Mouse (Mus musculus) hindbrain, embryonic 15.5 days (tissue): ENCODE results near the gene Prepl. TPM values are rescaled to one million over a fixed set of nuclear protein-coding genes. Genes with fewer than 3 reads are reported as not detected.

Experiments used
- ATAC-seq: fragments of 200-750 bp; cut with Nextera tagmentation; 2 replicates; pipeline ENCODE4 v1.8.0; 2017; ENCODE audit warnings: low read depth, moderate number of reproducible peaks, moderate TSS enrichment; ENCODE audit not compliant: low FRiP score
- H3K27ac ChIP-seq: fragments of 300-500 bp; sonication (generic); replicated peaks from 2 replicates; pipeline ENCODE4 v1.5.1; 2015; ENCODE audit warnings: mild to moderate bottlenecking, inconsistent platforms
- H3K27me3 ChIP-seq: fragments of 300-500 bp; sonication (generic); 2 replicates; pipeline ENCODE4 v1.6.1; 2015; ENCODE audit warnings: control low read depth, inconsistent platforms
- H3K36me3 ChIP-seq: fragments of 300-500 bp; sonication (generic); 2 replicates; pipeline ENCODE4 v1.6.1; 2015; ENCODE audit warnings: control low read depth, inconsistent platforms
- H3K4me1 ChIP-seq: fragments of 300-500 bp; sonication (generic); replicated peaks from 2 replicates; pipeline ENCODE4 v1.6.1; 2015; ENCODE audit warnings: control low read depth, inconsistent platforms
- H3K4me2 ChIP-seq: fragments of 300-500 bp; sonication (generic); 2 replicates; pipeline ENCODE4 v1.6.1; 2015; ENCODE audit warnings: moderate library complexity, mild to moderate bottlenecking, inconsistent platforms
- H3K4me3 ChIP-seq: fragments of 300-500 bp; sonication (generic); 2 replicates; pipeline ENCODE4 v1.5.1; 2015; ENCODE audit warnings: mild to moderate bottlenecking, inconsistent platforms
- H3K9ac ChIP-seq: fragments of 300-500 bp; sonication (generic); 2 replicates; pipeline ENCODE4 v1.6.1; 2015; ENCODE audit warnings: inconsistent platforms
- H3K9me3 ChIP-seq: fragments of 300-500 bp; sonication (generic); 2 replicates; pipeline ENCODE4 v1.6.1; 2016; ENCODE audit warnings: control low read depth, inconsistent platforms
- WGBS: fragments of 180-500 bp; shearing (Covaris S2); methylation state at CpG from one replicate; pipeline ENCODE4 v1.1.7; 2015; 5-methylcytosine and 5-hydroxymethylcytosine counted together
- polyA plus RNA-seq: library from polyadenylated mRNA; unstranded; fragments of >200 nt; fragmentation: Nextera tagmentation; extraction: Ambion mirVana; gene quantifications from 2 replicates; pipeline ENCODE4 v1.2.1, GENCODE M21; 2015

The Prepl gene
- polyA plus RNA-seq, 1 experiment from 2014 or later, result 129 TPM

DNA sequence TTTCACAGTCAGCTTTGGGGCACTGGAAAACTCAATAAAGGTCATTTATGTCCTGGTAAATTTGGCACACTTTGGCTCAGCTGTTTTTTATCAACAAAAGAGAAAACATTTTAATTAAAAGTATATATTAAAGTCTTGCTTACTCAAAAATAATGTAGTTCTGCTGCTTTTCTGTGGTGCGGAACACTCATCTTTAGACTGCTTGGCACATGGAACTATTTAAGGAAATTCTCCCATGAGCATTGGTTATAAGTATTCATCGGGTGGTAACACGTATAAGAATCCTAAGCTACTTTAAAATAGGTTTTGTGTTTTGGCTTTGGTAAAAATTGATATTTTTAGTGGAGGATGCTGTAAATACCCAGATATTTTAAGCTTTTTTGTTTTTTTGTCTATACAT, 75.4 kb downstream of the Prepl start:
- H3K4me1 ChIP-seq, result no peaks in the 10 kb centered on the region
- no peak overlapping the region for H3K4me3 ChIP-seq
- ATAC-seq, result no peak
- 93% methylated on average over 3 of the region's 3 CpGs for WGBS
- no peaks in the 10 kb centered on the region for H3K27me3 ChIP-seq
- H3K4me2 ChIP-seq, result no peak overlapping the region
- no peak overlapping the region for H3K9ac ChIP-seq
- no peaks in the 10 kb centered on the region for H3K9me3 ChIP-seq
- peaks cover 8% of the 10 kb centered on the region; the same call in 1 of the 2 replicates for H3K36me3 ChIP-seq
- H3K27ac ChIP-seq, result no peak overlapping the region

DNA sequence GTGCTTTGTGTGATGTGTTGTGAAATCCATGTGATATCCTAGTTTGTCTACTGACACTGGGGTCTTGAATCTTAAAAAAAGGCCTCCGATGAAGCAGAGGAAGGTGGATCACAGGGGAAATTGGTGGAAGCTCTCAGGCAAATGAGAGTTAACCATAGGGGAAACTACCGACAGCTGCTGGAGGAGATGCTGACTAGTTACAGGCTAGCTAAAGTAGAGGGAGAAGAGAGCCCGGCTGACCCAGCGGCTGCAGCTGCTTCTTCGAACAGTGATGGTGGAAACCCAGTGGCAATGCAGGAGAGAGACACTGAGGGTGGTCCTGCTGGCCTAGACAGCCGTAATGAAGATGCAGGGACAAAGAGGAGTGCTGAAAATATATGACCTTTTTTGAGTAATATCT, 76.6 kb downstream of the Prepl start:
- no peaks in the 10 kb centered on the region for H3K4me1 ChIP-seq
- H3K9ac ChIP-seq, result no peak overlapping the region
- H3K27ac ChIP-seq, result no peak overlapping the region
- H3K27me3 ChIP-seq, result no peaks in the 10 kb centered on the region
- H3K4me2 ChIP-seq, result no peak overlapping the region
- H3K36me3 ChIP-seq, result peaks cover 8% of the 10 kb centered on the region; the same call in 1 of the 2 replicates
- 74% methylated on average over 6 of the region's 6 CpGs for WGBS
- no peak overlapping the region for H3K4me3 ChIP-seq
- no peaks in the 10 kb centered on the region for H3K9me3 ChIP-seq
- no peak for ATAC-seq

Other genes starting within 250 kb of the Prepl start
- 85.1 and 87.6 TPM in 2 replicates for gene Ppm1b, start 133.5 kb downstream of the Prepl start, polyA plus RNA-seq
- gene Slc3a1, start 61.9 kb downstream of the Prepl start, polyA plus RNA-seq, result 0.39 TPM in 2 replicates
- 20.1 and 20.8 TPM in 2 replicates for gene Camkmt, start 311 bp upstream of the Prepl start, polyA plus RNA-seq